Mouse (Mus musculus): Measurements from ENCODE around the gene Prtn3.

Prtn3 gene
- long read RNA-seq, experiment 1, partial matches to known transcripts = 0 of 1 reads
- long read RNA-seq, experiment 1, other reads (novel, unspliced or antisense) = 1 of 1 reads
- long read RNA-seq, experiment 2 = 0 reads

- intact Hi-C loops (cut with DNase I) = no loop called here
Observed at GRCm38 (mm10) chr10:79874290-79874862, at the start of gene Prtn3, which contains the start of gene Plppr3. Gene Prtn3 (plus strand): TSS chr10:79874476. Gene Plppr3 (minus strand): TSS chr10:79874634.

GRCm38 (mm10) chr10:79831583-79831982 is 42.7 kb upstream of the Prtn3 start:
- intact Hi-C loops (cut with DNase I) = loop anchor here (5.0 kb wide), 3 partner anchors 36 to 126 kb away; no protein-coding TSS in a partner anchor

GRCm38 (mm10) chr10:79832026-79832785 is 42.1 kb upstream of the Prtn3 start:
- intact Hi-C loops (cut with DNase I) = loop anchor here (5.0 kb wide), 3 partner anchors 35 to 125 kb away; no protein-coding TSS in a partner anchor

GRCm38 (mm10) chr10:79832786-79833181 is 41.5 kb upstream of the Prtn3 start:
- intact Hi-C loops (cut with DNase I) = loop anchor here (5.0 kb wide), 3 partner anchors 35 to 125 kb away; no protein-coding TSS in a partner anchor

GRCm38 (mm10) chr10:79834769-79835398 is 39.4 kb upstream of the Prtn3 start:
- intact Hi-C loops (cut with DNase I) = loop anchor here (1.0 to 5.0 kb wide), 4 partner anchors 32 to 122 kb away; no protein-coding TSS in a partner anchor

GRCm38 (mm10) chr10:79836918-79837317 is 37.4 kb upstream of the Prtn3 start:
- intact Hi-C loops (cut with DNase I) = no loop called here

- intact Hi-C loops (cut with DNase I) = no loop called here
Observed at GRCm38 (mm10) chr10:79838151-79838550, 36.1 kb upstream of the Prtn3 start.

GRCm38 (mm10) chr10:79840091-79840490 is 34.2 kb upstream of the Prtn3 start:
- intact Hi-C loops (cut with DNase I) = no loop called here

GRCm38 (mm10) chr10:79840644-79841551 is 33.4 kb upstream of the Prtn3 start:
- intact Hi-C loops (cut with DNase I) = no loop called here

- intact Hi-C loops (cut with DNase I) = no loop called here
Observed at GRCm38 (mm10) chr10:79842322-79842721, 32.0 kb upstream of the Prtn3 start.

- intact Hi-C loops (cut with DNase I) = no loop called here
Observed at GRCm38 (mm10) chr10:79843476-79843875, 30.8 kb upstream of the Prtn3 start.

GRCm38 (mm10) chr10:79846553-79846952 is 27.7 kb upstream of the Prtn3 start:
- intact Hi-C loops (cut with DNase I) = no loop called here

GRCm38 (mm10) chr10:79849941-79850628 is 24.2 kb upstream of the Prtn3 start:
- intact Hi-C loops (cut with DNase I) = no loop called here

GRCm38 (mm10) chr10:79851653-79852052 is 22.6 kb upstream of the Prtn3 start:
- intact Hi-C loops (cut with DNase I) = no loop called here

GRCm38 (mm10) chr10:79852107-79852789 is 22.0 kb upstream of the Prtn3 start:
- intact Hi-C loops (cut with DNase I) = no loop called here

- intact Hi-C loops (cut with DNase I) = no loop called here
Observed at GRCm38 (mm10) chr10:79852827-79853226, 21.4 kb upstream of the Prtn3 start.

- intact Hi-C loops (cut with DNase I) = no loop called here
Observed at GRCm38 (mm10) chr10:79853392-79853791, 20.9 kb upstream of the Prtn3 start.

- intact Hi-C loops (cut with DNase I) = no loop called here
Observed at GRCm38 (mm10) chr10:79853860-79854795, 20.1 kb upstream of the Prtn3 start, which contains the start of gene Ptbp1. Gene Ptbp1 (plus strand): TSS chr10:79854427.

All from adrenal gland (tissue).